Mouse (Mus musculus) ES-Bruce4 (cell line): ENCODE data around the gene Tnfsf13b.

Experiments used
- CTCF ChIP-seq: IDR thresholded peaks from one replicate; pipeline ENCODE4 v1.8.1; 2011; ENCODE audit warnings: low read depth, low read length
- EP300 ChIP-seq: IDR thresholded peaks from 2 replicates; pipeline ENCODE4 v1.6.1; 2011; ENCODE audit warnings: low read depth, low read length; ENCODE audit not compliant: insufficient read depth
- POLR2A ChIP-seq: IDR thresholded peaks from one replicate; pipeline ENCODE4 v1.8.1; 2011; ENCODE audit warnings: low read length; ENCODE audit not compliant: insufficient read depth

- TF ChIP-seq POLR2A = no peak
- no peak for TF ChIP-seq CTCF
- no peak for TF ChIP-seq EP300
These were observed 11.0 kb downstream of the Tnfsf13b start for GRCm38 (mm10) chr8:10017231-10017630.
